Mouse (Mus musculus): ENCODE data around the gene Ghrl.

GRCm38 (mm10) chr6:113717541-113717940 lies 2.1 kb downstream of the Ghrl start:
- no peak for TF ChIP-seq CTCF (IDR thresholded peaks at IDR 0.05; ENCODE audit: low read depth)
- TF ChIP-seq EP300 (IDR thresholded peaks at IDR 0.05; ENCODE audit: low read depth) = no peak

All from liver, embryonic 14.5 days (tissue).